Mouse (Mus musculus): ENCODE measurements around the gene Gpr142.
A peak's percentile ranks its signal among the peaks of the same experiment; 100 is the strongest.

The Gpr142 gene

DNA sequence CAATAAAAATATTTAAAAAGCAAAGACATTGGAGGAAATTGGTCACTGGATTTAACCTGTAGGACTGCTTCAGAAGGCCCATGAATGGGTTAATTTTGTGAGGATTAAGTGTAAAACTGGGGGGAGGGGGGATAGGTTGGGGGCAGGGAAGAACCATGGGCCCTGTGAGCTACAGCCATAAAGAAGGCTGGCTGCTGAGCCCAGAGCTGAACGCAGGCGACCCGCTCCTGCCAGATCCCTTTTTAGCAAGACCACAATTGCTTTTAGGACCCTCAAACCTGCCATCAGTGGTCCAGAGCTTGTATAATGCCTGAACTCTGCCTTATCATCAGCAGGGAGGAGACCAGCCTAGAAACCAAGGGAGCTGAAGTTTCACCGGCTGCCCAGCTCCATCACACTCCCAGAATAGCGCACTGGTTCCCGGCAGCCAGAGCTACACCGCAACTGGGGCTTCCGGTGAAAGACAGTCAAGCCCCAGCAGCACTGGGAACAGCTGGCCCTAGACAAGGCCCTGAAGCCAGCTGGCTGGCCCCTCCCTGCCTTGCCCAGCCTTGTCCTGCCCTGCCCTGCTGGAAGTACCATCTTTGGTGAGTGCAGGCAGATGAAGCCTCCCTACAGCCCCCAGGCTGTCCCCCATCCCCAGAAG, 45.2 kb downstream of the Gpr142 start:
- DNase-seq (ENCODE audit: low read depth, low spot score): no peak

DNA sequence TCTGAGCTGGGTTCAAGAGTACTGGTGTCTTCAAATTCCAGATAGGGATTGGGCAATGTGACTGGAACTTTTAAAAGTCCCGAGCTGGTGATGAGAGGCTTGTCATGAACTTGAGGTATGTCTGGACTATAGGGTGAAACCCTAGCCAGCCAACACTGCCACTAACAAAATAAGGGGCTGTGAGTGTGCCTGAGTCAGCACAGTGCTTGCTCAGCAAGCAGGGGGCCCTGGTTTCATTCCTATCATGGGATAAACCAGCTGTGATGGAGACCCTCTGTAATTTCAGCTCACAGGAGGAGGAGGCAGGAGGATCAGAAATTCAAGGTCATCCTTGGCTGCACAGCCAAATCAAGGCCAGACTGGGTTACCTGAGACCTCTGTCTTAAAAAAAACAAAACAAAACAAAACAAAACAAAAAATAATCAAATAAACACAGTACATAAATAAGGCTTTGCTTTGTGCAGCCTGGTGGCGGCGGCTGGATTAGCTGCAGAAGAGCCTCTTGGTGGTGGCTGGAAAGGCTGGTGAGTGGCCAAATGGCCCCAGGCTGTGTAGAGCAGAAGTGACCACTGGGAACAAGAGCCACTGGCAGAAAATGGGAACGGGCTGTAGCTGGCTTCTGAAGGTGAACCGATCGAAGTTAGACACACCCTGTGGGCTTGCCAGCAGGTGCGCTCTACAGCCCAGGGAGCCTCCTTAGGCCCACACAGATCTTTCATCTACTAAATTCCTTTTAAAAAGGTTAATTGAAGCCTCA, 45.9 kb downstream of the Gpr142 start:
- DNase-seq (ENCODE audit: low read depth, low spot score): no peak

DNA sequence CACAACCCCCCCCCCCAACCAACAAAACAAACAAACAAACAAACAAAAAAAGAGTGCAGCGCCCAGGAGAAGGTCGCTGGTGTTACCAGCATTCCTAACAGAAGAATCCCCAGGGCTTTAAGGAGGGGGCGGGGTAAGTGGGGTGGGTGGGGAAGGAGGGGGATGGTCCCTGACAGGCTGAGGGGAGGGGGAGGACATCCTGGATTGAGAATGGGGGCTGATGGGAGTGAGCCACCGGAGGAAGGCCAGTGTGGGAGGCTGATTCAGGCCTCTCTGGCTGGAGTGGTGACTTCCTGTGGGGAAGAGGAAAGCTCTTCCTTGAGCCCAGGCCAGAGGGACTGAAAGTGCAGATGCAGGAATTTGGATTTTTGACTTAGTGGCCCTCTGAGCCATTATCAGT, 47.6 kb downstream of the Gpr142 start:
- no peak for DNase-seq (ENCODE audit: low read depth, low spot score)

DNA sequence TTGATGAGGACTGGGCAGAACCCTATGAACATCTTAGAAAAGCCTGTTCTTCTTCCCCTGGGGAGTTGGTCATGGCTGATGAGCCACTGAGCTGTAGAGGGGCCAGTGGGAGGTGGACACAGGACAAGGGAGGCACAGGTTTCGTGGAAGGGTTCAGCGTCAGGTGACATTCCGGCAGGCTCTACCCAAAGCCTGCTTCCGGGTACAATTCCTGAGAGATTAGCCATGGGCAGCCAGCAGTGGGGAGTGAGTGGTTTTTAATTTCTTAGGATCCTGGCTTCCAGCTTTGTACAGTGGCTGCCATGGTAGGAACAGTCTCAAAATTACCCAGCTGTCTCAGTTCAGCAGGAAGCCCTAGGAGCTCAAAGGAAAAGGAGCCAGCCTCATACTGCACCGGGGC, 48.3 kb downstream of the Gpr142 start:
- no peak for DNase-seq (ENCODE audit: low read depth, low spot score)

DNA sequence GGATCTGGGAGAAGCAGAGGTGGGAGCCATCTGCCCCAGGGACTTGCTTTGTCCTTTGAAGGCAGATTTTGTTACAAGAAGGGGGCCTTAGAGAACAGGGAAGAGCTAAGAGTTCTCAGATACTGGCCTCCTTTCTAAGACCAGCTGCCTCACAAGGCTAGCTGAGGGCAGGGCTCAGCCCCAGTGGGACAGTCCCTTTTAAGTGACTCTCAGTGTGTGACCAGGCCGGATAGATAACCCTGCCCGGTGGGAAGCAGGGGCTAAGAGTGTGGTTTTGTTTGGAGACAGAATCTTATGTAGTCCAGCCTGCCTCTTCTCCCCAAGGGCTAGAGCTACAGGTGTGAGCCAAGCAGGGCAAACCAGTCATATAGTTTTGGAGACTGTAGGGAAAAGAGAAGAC, 50.8 kb downstream of the Gpr142 start:
- DNase-seq (ENCODE audit: low read depth, low spot score): no peak

DNA sequence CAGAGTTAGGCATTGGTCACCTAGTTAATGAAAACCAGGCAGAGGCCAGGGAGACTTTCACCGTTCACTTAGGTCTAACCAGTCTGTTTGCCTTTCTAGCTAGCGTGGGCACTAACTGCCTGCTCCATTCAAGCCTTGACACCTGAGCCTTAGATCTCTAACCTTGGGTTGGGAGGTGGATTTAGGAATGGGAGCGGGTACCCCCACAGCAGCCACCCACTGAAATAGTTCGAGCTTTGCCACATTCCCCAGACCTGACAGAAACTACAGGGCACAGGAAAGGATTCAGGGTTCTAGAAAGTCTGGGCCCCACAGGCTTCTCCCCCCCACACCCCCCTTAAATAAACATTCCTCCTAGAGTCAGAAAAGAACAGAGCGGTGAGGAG, 51.3 kb downstream of the Gpr142 start:
- no peak for DNase-seq (ENCODE audit: low read depth, low spot score)

DNA sequence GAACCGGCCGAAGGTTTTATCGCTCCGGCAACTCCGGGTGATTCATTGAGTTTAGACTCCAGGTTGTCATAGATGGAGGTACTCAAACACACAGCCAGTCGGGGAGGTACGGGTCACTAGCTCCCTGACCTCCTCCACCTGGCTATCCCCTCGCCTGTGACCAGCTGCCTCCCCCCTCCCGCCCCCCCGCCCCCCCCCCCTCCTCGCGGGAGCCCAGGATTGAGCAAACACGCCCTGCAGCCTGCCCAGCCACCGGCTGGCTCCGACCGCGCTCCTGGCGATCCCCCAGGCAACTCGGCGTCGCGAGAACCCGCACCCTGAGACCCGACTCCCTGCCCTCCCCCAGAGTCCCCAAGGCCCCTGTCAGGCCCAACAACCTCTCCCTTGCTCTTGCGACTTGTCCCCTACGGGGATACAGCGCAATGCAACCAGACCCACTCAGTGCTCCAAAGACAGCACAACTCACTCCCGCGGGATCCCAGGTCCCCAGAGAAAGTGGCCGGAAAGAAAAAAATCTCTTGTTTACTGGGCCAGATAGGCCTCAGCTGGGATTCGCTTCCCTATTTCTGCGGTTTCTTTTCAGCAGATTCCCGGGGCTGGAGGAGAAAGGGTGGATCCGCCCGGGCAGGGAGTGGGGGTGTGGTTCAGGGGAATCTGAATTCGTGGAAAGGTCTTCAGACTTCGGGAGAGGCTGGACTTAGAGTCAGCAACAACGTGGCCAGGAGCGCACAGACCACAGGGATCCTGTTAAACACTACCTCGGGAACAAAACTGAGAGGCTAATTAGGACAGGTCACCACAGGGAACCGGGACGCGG, 51.9 kb downstream of the Gpr142 start, which contains the start of gene Gprc5c:
TSS of gene Gprc5c (plus strand) at position 701 of the 817 bp plus-strand sequence.
- DNase-seq (ENCODE audit: low read depth, low spot score): peak; percentile 69

DNA sequence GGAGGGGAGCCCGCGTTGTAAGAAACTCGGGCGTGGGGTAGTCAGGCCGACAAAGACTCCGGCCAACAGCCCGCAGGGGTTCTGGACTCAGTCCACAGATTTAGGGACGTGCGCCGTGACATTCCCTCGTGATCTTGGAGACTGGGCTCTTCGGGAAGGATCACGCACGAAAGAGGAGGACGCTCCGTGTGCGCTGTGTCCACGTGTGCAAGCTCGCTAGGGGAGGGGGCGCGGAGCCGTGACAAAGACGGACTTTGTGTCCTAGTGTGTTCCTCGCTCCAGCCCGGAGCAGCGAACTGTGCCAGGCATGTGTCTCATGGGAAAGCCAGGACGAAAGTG, 52.5 kb downstream of the Gpr142 start:
- no peak for DNase-seq (ENCODE audit: low read depth, low spot score)

DNA sequence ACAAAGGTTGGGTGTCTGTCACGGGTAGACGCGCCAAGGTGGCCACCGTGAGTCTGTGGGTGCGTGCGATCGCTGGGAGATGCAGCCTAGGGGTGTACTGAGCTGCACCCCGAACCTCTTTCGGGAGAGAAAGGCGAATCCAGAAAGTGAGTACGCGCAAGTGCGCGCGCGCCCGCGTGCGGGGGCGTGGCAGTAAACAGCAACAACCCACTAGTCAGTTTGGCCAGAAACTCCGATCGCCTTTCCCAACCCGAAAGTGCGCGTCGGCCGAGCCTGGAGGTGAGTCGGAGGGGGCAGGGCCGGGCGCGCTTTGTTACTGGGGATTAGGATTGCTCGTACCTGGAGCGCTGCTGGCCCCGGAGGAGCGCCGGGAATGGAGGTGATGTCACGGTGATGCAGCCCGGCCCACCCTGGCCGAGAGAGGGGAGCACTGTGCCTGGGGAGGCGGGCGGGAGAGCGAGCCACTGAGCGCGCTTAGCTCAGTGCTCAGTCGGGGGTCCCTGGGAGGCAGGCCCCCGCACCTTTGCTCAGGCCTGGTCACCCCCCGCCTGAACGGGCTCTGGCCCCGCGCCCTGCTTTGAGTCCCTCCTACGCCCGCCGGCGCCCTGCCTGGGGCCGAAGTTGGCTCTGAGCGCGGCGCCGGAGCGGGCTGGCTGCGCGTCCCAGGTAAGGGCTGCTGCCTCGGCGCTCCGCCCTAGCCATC, 53.0 kb downstream of the Gpr142 start:
- peak; percentile 70 for DNase-seq (ENCODE audit: low read depth, low spot score)

DNA sequence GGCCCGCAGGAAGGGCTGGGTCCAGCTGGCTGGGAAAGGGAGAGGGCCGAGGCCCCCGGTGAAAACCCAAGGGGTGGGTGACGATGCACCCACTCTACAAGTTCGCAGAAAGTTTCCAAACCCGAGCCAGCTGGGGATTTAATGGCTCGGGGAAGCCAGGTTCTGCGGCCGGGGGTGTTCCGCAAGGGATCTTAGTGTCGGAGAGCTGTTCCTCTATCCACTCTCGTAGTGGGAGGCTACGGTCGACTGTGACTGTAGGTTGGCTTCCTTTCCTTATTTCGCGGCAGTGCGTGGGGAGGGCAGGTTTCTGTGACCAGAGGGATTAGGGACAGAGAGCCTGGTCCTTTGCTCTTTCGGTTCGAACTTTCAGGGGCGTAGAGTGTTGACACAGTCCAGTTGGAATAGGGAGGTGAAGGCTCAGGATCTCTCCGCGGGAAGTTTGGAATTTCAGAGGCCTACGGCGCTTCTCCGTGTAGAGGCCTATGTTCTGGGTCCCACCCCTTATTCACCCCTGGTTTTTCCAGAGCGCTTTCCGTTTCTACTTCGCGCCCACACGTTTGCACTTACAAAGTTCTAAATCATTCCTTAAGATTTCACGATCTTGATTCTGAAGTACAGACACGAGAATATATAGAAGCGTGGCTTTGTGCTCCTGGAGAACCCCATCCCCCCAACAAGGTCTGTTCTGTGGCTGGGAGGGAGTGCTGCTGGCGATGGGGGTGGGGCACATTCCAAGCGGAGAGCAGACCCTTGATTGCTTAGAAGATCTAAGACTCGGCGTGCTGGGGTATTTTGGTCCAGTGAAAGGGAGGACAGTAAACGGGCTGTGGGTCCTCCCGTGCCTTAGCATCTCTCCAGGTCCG, 53.8 kb downstream of the Gpr142 start:
- peak; percentile 76 for DNase-seq (ENCODE audit: low read depth, low spot score)

DNA sequence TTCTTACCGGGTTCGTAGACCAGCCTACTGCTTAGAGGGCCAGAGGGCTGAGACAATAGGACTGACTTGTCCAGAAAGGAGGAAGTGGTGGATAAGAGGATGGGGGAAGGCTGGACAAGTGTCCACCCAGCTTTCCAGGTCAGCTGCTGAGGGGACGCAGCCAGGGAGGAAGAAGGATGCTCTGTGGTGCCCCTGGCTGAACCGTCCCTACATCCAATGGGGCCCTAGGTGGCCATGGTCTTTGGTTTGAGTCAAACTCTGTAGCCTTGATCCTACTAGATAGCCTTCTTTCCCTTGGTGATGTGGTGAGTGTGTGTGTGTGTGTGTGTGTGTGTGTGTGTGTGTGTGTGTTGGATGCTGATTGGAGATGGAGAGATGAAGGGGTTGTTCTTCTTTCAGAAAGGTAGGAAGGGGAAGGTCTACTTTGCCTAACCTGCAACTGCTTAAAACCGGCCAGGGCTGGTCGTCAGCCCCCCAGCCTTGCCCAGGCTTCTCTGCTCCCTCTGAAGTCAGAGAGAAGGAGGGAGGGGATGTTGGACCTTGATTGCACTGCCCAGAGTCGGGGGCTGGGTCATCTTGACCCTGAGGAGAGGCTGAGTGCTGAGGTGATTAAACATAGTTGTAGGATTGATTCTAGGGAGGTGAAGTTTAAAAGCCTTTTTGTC, 54.6 kb downstream of the Gpr142 start:
- DNase-seq (ENCODE audit: low read depth, low spot score): no peak

DNA sequence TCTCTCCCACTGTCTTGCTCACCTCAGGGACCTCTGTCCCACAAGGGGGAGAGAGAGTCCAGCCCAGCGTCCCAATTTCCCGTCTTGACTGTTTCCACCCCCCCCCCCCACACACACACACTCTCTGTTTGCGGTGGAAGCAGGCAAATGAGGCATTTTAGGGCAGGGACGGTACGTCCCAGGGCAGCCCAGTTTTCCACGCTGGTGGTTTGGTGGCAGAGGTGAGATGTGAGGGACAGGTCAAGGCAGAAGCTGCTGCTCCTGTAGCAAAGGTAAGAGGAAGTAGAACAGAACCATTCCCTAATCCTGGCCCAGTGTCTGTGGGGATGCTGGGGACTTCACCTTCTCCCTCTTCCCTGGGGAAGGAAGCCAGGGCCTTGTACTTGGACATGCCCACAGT, 55.9 kb downstream of the Gpr142 start:
- DNase-seq (ENCODE audit: low read depth, low spot score): no peak

DNA sequence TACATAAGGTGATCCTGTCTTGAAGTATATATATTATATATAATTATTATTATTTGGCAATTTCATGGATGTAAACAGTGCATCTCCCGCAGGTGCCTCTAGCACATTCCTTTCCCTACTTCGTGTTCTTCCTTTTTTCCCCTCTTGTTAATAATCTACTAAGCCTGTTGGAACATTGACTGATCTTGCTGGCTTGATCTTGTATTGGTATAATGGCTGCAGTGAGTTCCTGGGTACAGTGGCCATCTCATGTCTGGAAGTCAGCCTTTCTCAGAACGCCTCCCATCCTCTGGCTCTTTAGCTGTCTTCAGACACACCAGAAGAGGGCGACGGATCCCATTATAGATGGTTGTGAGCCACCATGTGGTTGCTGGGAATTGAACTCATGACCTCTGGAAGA, 57.4 kb downstream of the Gpr142 start:
- DNase-seq (ENCODE audit: low read depth, low spot score): no peak
